Mouse (Mus musculus) ES-E14 (cell line): Measurements from ENCODE around the gene Proser2. TPM values are rescaled to one million over a fixed set of nuclear protein-coding genes. Genes with fewer than 3 reads are reported as not detected.

Experiments
- DNase-seq: peaks from one replicate; pipeline ENCODE4 v3.0.0-alpha.2; 2013; ENCODE audit warnings: low read depth, low spot score
- H3K27ac ChIP-seq: 2 replicates; pipeline ENCODE4 v1.5.1; 2012; ENCODE audit warnings: low read depth, mild to moderate bottlenecking, low read length, moderate library complexity, mixed read lengths; ENCODE audit not compliant: poor library complexity, insufficient read depth, severe bottlenecking
- H3K36me3 ChIP-seq: 2 replicates; pipeline ENCODE4 v1.6.1; 2012; ENCODE audit warnings: mild to moderate bottlenecking, low read length, moderate library complexity, mixed read lengths; ENCODE audit not compliant: control insufficient read depth, poor library complexity, insufficient read depth, severe bottlenecking
- H3K4me1 ChIP-seq, 2 experiments: fragments of 150-350 bp in 1 of 2; sonication (generic) in 1 of 2; 2 replicates each; pipeline ENCODE4 v1.6.1; 2012; ENCODE audit warnings: low read length in 2 of 2, mild to moderate bottlenecking in 1 of 2, mixed read lengths in 1 of 2; ENCODE audit not compliant: control insufficient read depth in 2 of 2, insufficient read depth in 2 of 2, poor library complexity in 1 of 2
- H3K4me3 ChIP-seq, 2 experiments: fragments of 150-350 bp in 1 of 2; sonication (generic) in 1 of 2; 2 replicates each; pipeline ENCODE4 v1.5.1; 2012; ENCODE audit warnings: low read length in 2 of 2, low read depth in 1 of 2, mild to moderate bottlenecking in 1 of 2, mixed read lengths in 1 of 2; ENCODE audit not compliant: insufficient read depth in 1 of 2, poor library complexity in 1 of 2, severe bottlenecking in 1 of 2
- H3K9ac ChIP-seq: 2 replicates; pipeline ENCODE4 v1.6.1; 2012; ENCODE audit warnings: low read depth, mild to moderate bottlenecking, low read length, mixed read lengths; ENCODE audit not compliant: poor library complexity, insufficient read depth, severe bottlenecking
- H3K9me3 ChIP-seq: fragments of 150-350 bp; sonication (generic); 2 replicates; pipeline ENCODE4 v1.6.1; 2012; ENCODE audit warnings: low read depth, mild to moderate bottlenecking, low read length; ENCODE audit not compliant: control insufficient read depth, insufficient read depth
- CHD2 ChIP-seq: IDR thresholded peaks from 2 replicates; pipeline ENCODE4 v1.6.1; 2014; ENCODE audit warnings: mild to moderate bottlenecking, low read depth, low read length, inconsistent platforms
- HCFC1 ChIP-seq: IDR thresholded peaks from 2 replicates; pipeline ENCODE4 v1.6.1; 2012; ENCODE audit warnings: low read length, inconsistent platforms, borderline replicate concordance; ENCODE audit not compliant: insufficient read depth
- MAFK ChIP-seq: IDR thresholded peaks from 2 replicates; pipeline ENCODE4 v1.6.1; 2014; ENCODE audit warnings: mild to moderate bottlenecking, low read depth, low read length, inconsistent platforms; ENCODE audit not compliant: insufficient read depth
- ZC3H11A ChIP-seq: IDR thresholded peaks from 2 replicates; pipeline ENCODE4 v1.6.1; 2012; ENCODE audit warnings: low read depth, mild to moderate bottlenecking, inconsistent platforms, low read length, borderline replicate concordance
- ZNF384 ChIP-seq: IDR thresholded peaks from 2 replicates; pipeline ENCODE4 v1.6.1; 2012; ENCODE audit warnings: low read depth, low read length, inconsistent platforms
- in situ Hi-C, 2 experiments: fragments of 600-800 bp; cut with MboI; formaldehyde crosslinking; loops; one replicate each; pipeline ENCODE4 v1.15.1; 2025; ENCODE audit warnings: low sequenced_read_pairs in 2 of 2, inconsistent platforms in 1 of 2; ENCODE audit not compliant: unreplicated experiment in 2 of 2
- total RNA-seq: library from RNA; depleted of rRNA; stranded (reverse); fragments of 300-350 nt; gene quantifications from 2 replicates; pipeline ENCODE4 v1.2.3, GENCODE M21; 2012

The Proser2 gene
- total RNA-seq, 1 experiment = 1.9 TPM

- Histone ChIP-seq H3K27ac (no peak overlapping the region), H3K4me1 (peaks cover 5% of the 10 kb centered on the region in 2 experiments; a peak in 2 of 4 replicates), H3K9ac (no peak overlapping the region), H3K4me3 (peak overlapping the region in 1 of 2 experiments; percentile 38; a peak in 1 of 4 replicates), H3K9me3 (no peaks in the 10 kb centered on the region), H3K36me3 (no peaks in the 10 kb centered on the region)
- no peak for TF ChIP-seq CHD2
- no peak for TF ChIP-seq ZC3H11A
- no peak for TF ChIP-seq ZNF384
- TF ChIP-seq MAFK = no peak
- TF ChIP-seq HCFC1 = no peak
- peak; percentile 50 for DNase-seq
- in situ Hi-C loops = loop anchor here in 1 of 2 experiments (10.0 kb wide), 1 partner anchor 168 kb away; no protein-coding TSS in a partner anchor
Observed at GRCm38 (mm10) chr2:6162366-6163040, 32.5 kb upstream of the Proser2 start.

- Histone ChIP-seq H3K9me3 (no peaks in the 10 kb centered on the region), H3K4me1 (peaks cover 5% of the 10 kb centered on the region in 2 experiments; a peak in 2 of 4 replicates), H3K4me3 (no peak overlapping the region), H3K36me3 (no peaks in the 10 kb centered on the region), H3K9ac (no peak overlapping the region), H3K27ac (no peak overlapping the region)
- TF ChIP-seq HCFC1 = no peak
- TF ChIP-seq CHD2 = no peak
- no peak for TF ChIP-seq ZC3H11A
- TF ChIP-seq ZNF384 = no peak
- TF ChIP-seq MAFK = no peak
- in situ Hi-C loops = loop anchor here in 1 of 2 experiments (10.0 kb wide), 1 partner anchor 165 kb away; no protein-coding TSS in a partner anchor
- no peak for DNase-seq
Observed at GRCm38 (mm10) chr2:6159735-6160134, 29.7 kb upstream of the Proser2 start.

- no peak for TF ChIP-seq MAFK
- TF ChIP-seq ZC3H11A = no peak
- TF ChIP-seq HCFC1 = no peak
- TF ChIP-seq ZNF384 = no peak
- TF ChIP-seq CHD2 = no peak
- Histone ChIP-seq H3K9ac (no peak overlapping the region), H3K27ac (no peak overlapping the region), H3K36me3 (no peaks in the 10 kb centered on the region), H3K4me1 (peaks cover 5% of the 10 kb centered on the region in 2 experiments; a peak in 2 of 4 replicates), H3K4me3 (no peak overlapping the region), H3K9me3 (no peaks in the 10 kb centered on the region)
- in situ Hi-C loops = no loop called here
- DNase-seq = no peak
Observed at GRCm38 (mm10) chr2:6159219-6159618, 29.2 kb upstream of the Proser2 start.

- no peak for DNase-seq
- no peak overlapping the region for H3K4me3 ChIP-seq
- H3K36me3 ChIP-seq = no peaks in the 10 kb centered on the region
- no peak overlapping the region for H3K27ac ChIP-seq
- in situ Hi-C loops = no loop called here
- TF ChIP-seq ZNF384 = no peak
- TF ChIP-seq CHD2 = no peak
- TF ChIP-seq MAFK = no peak
- TF ChIP-seq ZC3H11A = no peak
- TF ChIP-seq HCFC1 = no peak
- H3K9me3 ChIP-seq = no peaks in the 10 kb centered on the region
- H3K4me1 ChIP-seq = peaks cover 5% of the 10 kb centered on the region in 2 experiments; a peak in 2 of 4 replicates
- no peak overlapping the region for H3K9ac ChIP-seq
Observed at GRCm38 (mm10) chr2:6157635-6158034, 27.6 kb upstream of the Proser2 start.
